Mouse (Mus musculus): Measurements from ENCODE around the gene Ttc7b. TPM values are rescaled to one million over a fixed set of nuclear protein-coding genes. Genes with fewer than 3 reads are reported as not detected.

Gene Ttc7b
- polyA plus RNA-seq, 1 experiment from 2014 or later: 5.3 TPM

- WGBS: 67% methylated on average over 7 of the region's 7 CpGs
- no peak overlapping the region for H3K27ac ChIP-seq
- no peak for ATAC-seq (ENCODE audit: insufficient number of reproducible peaks, insufficient read depth, low FRiP score, low TSS enrichment)
Measured at GRCm38 (mm10) chr12:100341614-100342013, 179.0 kb downstream of the Ttc7b start.

GRCm38 (mm10) chr12:100340901-100341460, 179.6 kb downstream of the Ttc7b start:
- peaks cover 7% of the 10 kb centered on the region for H3K36me3 ChIP-seq
- no peak overlapping the region for H3K27ac ChIP-seq
- no peak for ATAC-seq (ENCODE audit: insufficient number of reproducible peaks, insufficient read depth, low FRiP score, low TSS enrichment)
- H3K4me3 ChIP-seq: no peak overlapping the region
- no peak overlapping the region for H3K9ac ChIP-seq
- no peaks in the 10 kb centered on the region for H3K4me1 ChIP-seq
- 84% methylated on average over 7 of the region's 7 CpGs for WGBS
- no peaks in the 10 kb centered on the region for H3K27me3 ChIP-seq
- H3K4me2 ChIP-seq (replicated peaks): no peak overlapping the region
- H3K9me3 ChIP-seq: no peaks in the 10 kb centered on the region

More at GRCm38 (mm10) chr12:100341614-100342013, 179.0 kb downstream of the Ttc7b start:
- no peak overlapping the region for H3K4me2 ChIP-seq (replicated peaks)
- no peaks in the 10 kb centered on the region for H3K9me3 ChIP-seq
- no peak overlapping the region for H3K9ac ChIP-seq
- H3K36me3 ChIP-seq: peaks cover 10% of the 10 kb centered on the region
- H3K4me1 ChIP-seq: no peaks in the 10 kb centered on the region
- no peak overlapping the region for H3K4me3 ChIP-seq
- H3K27me3 ChIP-seq: no peaks in the 10 kb centered on the region

- Histone ChIP-seq H3K27me3 (no peaks in the 10 kb centered on the region), H3K27ac (no peak overlapping the region), H3K9me3 (no peaks in the 10 kb centered on the region), H3K4me1 (no peaks in the 10 kb centered on the region), H3K36me3 (no peaks in the 10 kb centered on the region; the same call in 1 of the 2 replicates), H3K4me2 (replicated peaks) (no peak overlapping the region), H3K4me3 (no peak overlapping the region), H3K9ac (no peak overlapping the region)
- ATAC-seq (ENCODE audit: insufficient number of reproducible peaks, insufficient read depth, low FRiP score, low TSS enrichment): peak; percentile 58; the same call in 1 of the 2 replicates
- WGBS: 50% methylated on average over 3 of the region's 3 CpGs
Measured at GRCm38 (mm10) chr12:100338055-100338454, 182.6 kb downstream of the Ttc7b start.

GRCm38 (mm10) chr12:100337351-100338018, 183.1 kb downstream of the Ttc7b start:
- no peak overlapping the region for H3K4me2 ChIP-seq (replicated peaks)
- no peak overlapping the region for H3K4me3 ChIP-seq
- H3K9me3 ChIP-seq: no peaks in the 10 kb centered on the region
- 60% methylated on average over 5 of the region's 5 CpGs for WGBS
- H3K4me1 ChIP-seq: no peaks in the 10 kb centered on the region
- H3K36me3 ChIP-seq: no peaks in the 10 kb centered on the region; the same call in 1 of the 2 replicates
- no peak overlapping the region for H3K27ac ChIP-seq
- ATAC-seq (ENCODE audit: insufficient number of reproducible peaks, insufficient read depth, low FRiP score, low TSS enrichment): 0 out of 2 replicates have a peak, but pooled peaks have one; percentile 13
- H3K9ac ChIP-seq: no peak overlapping the region
- H3K27me3 ChIP-seq: no peaks in the 10 kb centered on the region

GRCm38 (mm10) chr12:100336241-100336640, 184.4 kb downstream of the Ttc7b start:
- Histone ChIP-seq H3K27ac (no peak overlapping the region), H3K4me3 (no peak overlapping the region), H3K36me3 (peaks cover 6% of the 10 kb centered on the region; the same call in 1 of the 2 replicates), H3K9me3 (no peaks in the 10 kb centered on the region), H3K4me1 (no peaks in the 10 kb centered on the region), H3K27me3 (no peaks in the 10 kb centered on the region), H3K9ac (no peak overlapping the region), H3K4me2 (replicated peaks) (no peak overlapping the region)
- 77% methylated on average over 5 of the region's 5 CpGs for WGBS
- no peak for ATAC-seq (ENCODE audit: insufficient number of reproducible peaks, insufficient read depth, low FRiP score, low TSS enrichment)

GRCm38 (mm10) chr12:100331806-100332205, 188.8 kb downstream of the Ttc7b start:
- H3K4me3 ChIP-seq: no peak overlapping the region
- H3K27ac ChIP-seq: no peak overlapping the region
- H3K4me1 ChIP-seq: no peaks in the 10 kb centered on the region
- peaks cover 18% of the 10 kb centered on the region; the same call in 1 of the 2 replicates for H3K36me3 ChIP-seq
- no peaks in the 10 kb centered on the region for H3K27me3 ChIP-seq
- no peak overlapping the region for H3K4me2 ChIP-seq (replicated peaks)
- no peak overlapping the region for H3K9ac ChIP-seq
- ATAC-seq (ENCODE audit: insufficient number of reproducible peaks, insufficient read depth, low FRiP score, low TSS enrichment): no peak
- 95% methylated on average over 6 of the region's 6 CpGs for WGBS
- H3K9me3 ChIP-seq: no peaks in the 10 kb centered on the region

GRCm38 (mm10) chr12:100330234-100330633, 190.4 kb downstream of the Ttc7b start:
- ATAC-seq (ENCODE audit: insufficient number of reproducible peaks, insufficient read depth, low FRiP score, low TSS enrichment): no peak
- H3K36me3 ChIP-seq: peaks cover 23% of the 10 kb centered on the region; the same call in 1 of the 2 replicates
- H3K9me3 ChIP-seq: no peaks in the 10 kb centered on the region
- no peak overlapping the region for H3K27ac ChIP-seq
- H3K4me1 ChIP-seq: no peaks in the 10 kb centered on the region
- no peak overlapping the region for H3K4me2 ChIP-seq (replicated peaks)
- H3K27me3 ChIP-seq: no peaks in the 10 kb centered on the region
- H3K4me3 ChIP-seq: no peak overlapping the region
- 87% methylated on average over 8 of the region's 8 CpGs for WGBS
- no peak overlapping the region for H3K9ac ChIP-seq

- Histone ChIP-seq H3K27ac (no peak overlapping the region), H3K36me3 (peaks cover 28% of the 10 kb centered on the region; the same call in 1 of the 2 replicates), H3K9me3 (no peaks in the 10 kb centered on the region), H3K4me1 (no peaks in the 10 kb centered on the region), H3K27me3 (no peaks in the 10 kb centered on the region), H3K9ac (no peak overlapping the region), H3K4me2 (replicated peaks) (no peak overlapping the region), H3K4me3 (no peak overlapping the region)
- ATAC-seq (ENCODE audit: insufficient number of reproducible peaks, insufficient read depth, low FRiP score, low TSS enrichment): no peak
- WGBS: 83% methylated on average over 4 of the region's 4 CpGs
Measured at GRCm38 (mm10) chr12:100328998-100329397, 191.6 kb downstream of the Ttc7b start.

- WGBS: 87% methylated on average over 9 of the region's 9 CpGs
Measured at GRCm38 (mm10) chr12:100328557-100328956, 192.1 kb downstream of the Ttc7b start.

GRCm38 (mm10) chr12:100326732-100327131, 193.9 kb downstream of the Ttc7b start:
- Histone ChIP-seq H3K4me2 (replicated peaks) (no peak overlapping the region), H3K9ac (no peak overlapping the region), H3K4me3 (no peak overlapping the region), H3K27me3 (no peaks in the 10 kb centered on the region), H3K4me1 (no peaks in the 10 kb centered on the region), H3K9me3 (no peaks in the 10 kb centered on the region), H3K36me3 (peaks cover 26% of the 10 kb centered on the region; the same call in 1 of the 2 replicates), H3K27ac (no peak overlapping the region)
- WGBS: 84% methylated on average over 2 of the region's 2 CpGs
- ATAC-seq (ENCODE audit: insufficient number of reproducible peaks, insufficient read depth, low FRiP score, low TSS enrichment): no peak

More at GRCm38 (mm10) chr12:100328557-100328956, 192.1 kb downstream of the Ttc7b start:
- H3K4me2 ChIP-seq (replicated peaks): no peak overlapping the region
- H3K9me3 ChIP-seq: no peaks in the 10 kb centered on the region
- no peak for ATAC-seq (ENCODE audit: insufficient number of reproducible peaks, insufficient read depth, low FRiP score, low TSS enrichment)
- H3K4me1 ChIP-seq: no peaks in the 10 kb centered on the region
- no peaks in the 10 kb centered on the region for H3K27me3 ChIP-seq
- no peak overlapping the region for H3K27ac ChIP-seq
- H3K4me3 ChIP-seq: no peak overlapping the region
- no peak overlapping the region for H3K9ac ChIP-seq
- peaks cover 28% of the 10 kb centered on the region; the same call in 1 of the 2 replicates for H3K36me3 ChIP-seq

GRCm38 (mm10) chr12:100325618-100326017, 195.0 kb downstream of the Ttc7b start:
- Histone ChIP-seq H3K4me1 (no peaks in the 10 kb centered on the region), H3K27ac (no peak overlapping the region), H3K9ac (no peak overlapping the region), H3K4me3 (no peak overlapping the region), H3K27me3 (no peaks in the 10 kb centered on the region), H3K9me3 (no peaks in the 10 kb centered on the region), H3K36me3 (peaks cover 25% of the 10 kb centered on the region; the same call in 1 of the 2 replicates), H3K4me2 (replicated peaks) (no peak overlapping the region)
- no peak for ATAC-seq (ENCODE audit: insufficient number of reproducible peaks, insufficient read depth, low FRiP score, low TSS enrichment)
- 93% methylated on average over 4 of the region's 4 CpGs for WGBS

- no peaks in the 10 kb centered on the region for H3K4me1 ChIP-seq
- no peaks in the 10 kb centered on the region for H3K9me3 ChIP-seq
- no peaks in the 10 kb centered on the region for H3K27me3 ChIP-seq
- H3K9ac ChIP-seq: no peak overlapping the region
- no peak overlapping the region for H3K27ac ChIP-seq
- ATAC-seq (ENCODE audit: insufficient number of reproducible peaks, insufficient read depth, low FRiP score, low TSS enrichment): no peak
- H3K4me3 ChIP-seq: no peak overlapping the region
- 93% methylated on average over 8 of the region's 8 CpGs for WGBS
- peaks cover 25% of the 10 kb centered on the region; the same call in 1 of the 2 replicates for H3K36me3 ChIP-seq
- H3K4me2 ChIP-seq (replicated peaks): no peak overlapping the region
Measured at GRCm38 (mm10) chr12:100325212-100325611, 195.4 kb downstream of the Ttc7b start.

Measured in embryonic facial prominence, embryonic 12.5 days (tissue).